Mouse (Mus musculus) spleen, embryonic (tissue): ENCODE results near the gene Dock2.

Experiments used
- CTCF ChIA-PET: fragments of 350-600 bp; sonication (Branson Sonifier 250); formaldehyde crosslinking; loops from one replicate; lab custom pipeline; 2022; lab: Charles Lee

The Dock2 gene

GRCm38 (mm10) chr11:34530971-34531370 lies 252.7 kb downstream of the Dock2 start:
- CTCF ChIA-PET: no interaction called here

GRCm38 (mm10) chr11:34528006-34528405 lies 255.7 kb downstream of the Dock2 start:
- CTCF ChIA-PET: no interaction called here

- CTCF ChIA-PET: no interaction called here
Observed at GRCm38 (mm10) chr11:34527238-34527637, 256.5 kb downstream of the Dock2 start.

- CTCF ChIA-PET: no interaction called here
Observed at GRCm38 (mm10) chr11:34525096-34525891, 258.4 kb downstream of the Dock2 start.

GRCm38 (mm10) chr11:34524586-34524985 lies 259.1 kb downstream of the Dock2 start:
- CTCF ChIA-PET: no interaction called here

- CTCF ChIA-PET: no interaction called here
Observed at GRCm38 (mm10) chr11:34518566-34518965, 265.1 kb downstream of the Dock2 start.

- CTCF ChIA-PET: no interaction called here
Observed at GRCm38 (mm10) chr11:34516971-34517370, 266.7 kb downstream of the Dock2 start.

- CTCF ChIA-PET: no interaction called here
Observed at GRCm38 (mm10) chr11:34515301-34515700, 268.4 kb downstream of the Dock2 start.

- CTCF ChIA-PET: no interaction called here
Observed at GRCm38 (mm10) chr11:34506390-34506789, 277.3 kb downstream of the Dock2 start.

- CTCF ChIA-PET: no interaction called here
Observed at GRCm38 (mm10) chr11:34499663-34500062, 284.0 kb downstream of the Dock2 start.

GRCm38 (mm10) chr11:34494682-34495081 lies 289.0 kb downstream of the Dock2 start:
- CTCF ChIA-PET: no interaction called here

GRCm38 (mm10) chr11:34492986-34493385 lies 290.7 kb downstream of the Dock2 start:
- CTCF ChIA-PET: no interaction called here

- CTCF ChIA-PET: no interaction called here
Observed at GRCm38 (mm10) chr11:34492223-34492622, 291.5 kb downstream of the Dock2 start.

- CTCF ChIA-PET: no interaction called here
Observed at GRCm38 (mm10) chr11:34489548-34489947, 294.1 kb downstream of the Dock2 start.

- CTCF ChIA-PET: no interaction called here
Observed at GRCm38 (mm10) chr11:34479301-34479700, 304.4 kb downstream of the Dock2 start.

- CTCF ChIA-PET: interaction anchor here (0.6 kb wide), 1 partner anchor 8 kb away, joined by 12 read pairs; no protein-coding TSS in a partner anchor
Observed at GRCm38 (mm10) chr11:34469792-34470191, 313.9 kb downstream of the Dock2 start.

- CTCF ChIA-PET: no interaction called here
Observed at GRCm38 (mm10) chr11:34468571-34468970, 315.1 kb downstream of the Dock2 start.

- CTCF ChIA-PET: interaction anchor here (0.7 kb wide), 1 partner anchor 153 kb away, joined by 3 read pairs; no protein-coding TSS in a partner anchor
Observed at GRCm38 (mm10) chr11:34467056-34467455, 316.6 kb downstream of the Dock2 start.

GRCm38 (mm10) chr11:34449944-34450343 lies 333.7 kb downstream of the Dock2 start:
- CTCF ChIA-PET: no interaction called here

- CTCF ChIA-PET: no interaction called here
Observed at GRCm38 (mm10) chr11:34447891-34448290, 335.8 kb downstream of the Dock2 start.

- CTCF ChIA-PET: no interaction called here
Observed at GRCm38 (mm10) chr11:34438429-34438828, 345.3 kb downstream of the Dock2 start.

- CTCF ChIA-PET: no interaction called here
Observed at GRCm38 (mm10) chr11:34437446-34437845, 346.2 kb downstream of the Dock2 start.

- CTCF ChIA-PET: no interaction called here
Observed at GRCm38 (mm10) chr11:34431978-34432377, 351.7 kb downstream of the Dock2 start.
